Mouse (Mus musculus) embryonic fibroblast, embryonic 13.5 days (primary cell): ENCODE measurements around the gene Gipc3.

Experiments used
- CTCF ChIP-seq: IDR thresholded peaks from 2 replicates; pipeline ENCODE4 v1.5.1; 2011; ENCODE audit warnings: mild to moderate bottlenecking, control low read depth, low read length, moderate library complexity, borderline replicate concordance; ENCODE audit not compliant: insufficient read depth
- POLR2A ChIP-seq: IDR thresholded peaks from 2 replicates; pipeline ENCODE4 v1.6.1; 2011; ENCODE audit warnings: low read depth, mild to moderate bottlenecking, control low read depth, low read length, moderate library complexity

DNA sequence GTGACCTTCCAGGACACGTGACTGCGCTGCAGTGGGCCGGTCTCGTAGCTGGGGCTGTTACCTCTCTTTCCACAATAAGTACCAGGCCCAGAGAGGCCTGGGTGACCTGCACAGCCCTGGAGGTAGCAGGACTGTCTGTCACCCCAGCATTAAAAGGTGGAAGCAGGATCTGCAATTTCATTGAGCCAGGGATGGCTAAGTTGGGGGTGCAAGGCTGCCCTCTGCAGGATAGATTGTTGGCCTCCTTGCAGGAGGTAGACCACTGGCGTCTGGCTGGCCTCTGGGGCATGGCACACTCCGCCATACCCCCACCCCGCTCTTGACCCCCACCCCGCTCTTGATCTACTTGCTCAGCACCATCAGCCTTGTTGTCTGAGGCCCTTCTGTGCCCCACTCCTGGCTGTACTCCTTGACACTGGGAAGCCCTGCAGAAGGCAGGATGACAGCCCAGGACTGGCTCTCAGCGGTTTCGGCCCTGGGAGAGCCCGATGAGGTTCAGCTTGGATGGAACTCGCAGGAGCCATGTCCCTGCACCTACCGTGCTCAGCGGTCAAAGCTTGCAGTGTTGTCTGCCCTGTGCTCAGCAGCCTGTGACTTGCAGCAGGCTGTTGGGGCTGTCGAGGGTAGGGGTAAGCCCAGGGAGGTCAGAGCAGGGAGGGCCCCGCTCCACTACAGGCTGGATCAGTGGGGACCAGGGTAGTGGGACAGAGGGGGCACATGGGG is 26.6 kb downstream of the Gipc3 start:
- TF ChIP-seq CTCF (peak; percentile 60; the same call in 1 of the 2 replicates), POLR2A (no peak)
